Mouse (Mus musculus) brown adipose tissue, adult 24 weeks (tissue): ENCODE measurements around the gene Dvl2. TPM values are rescaled to one million over a fixed set of nuclear protein-coding genes. Genes with fewer than 3 reads are reported as not detected.

Experiments
- H3K27ac ChIP-seq: fragments of 200-500 bp; replicated peaks from 2 replicates; pipeline ENCODE4 v1.5.1; 2012; ENCODE audit warnings: low read depth, mild to moderate bottlenecking, low read length
- H3K4me1 ChIP-seq: fragments of 200-500 bp; 2 replicates; pipeline ENCODE4 v1.6.1; 2012; ENCODE audit warnings: low read length, mixed read lengths; ENCODE audit not compliant: control insufficient read depth, insufficient read depth, insufficient read length
- H3K4me3 ChIP-seq: fragments of 200-500 bp; 2 replicates; pipeline ENCODE4 v1.5.1; 2012; ENCODE audit warnings: low read depth, mild to moderate bottlenecking, low read length, moderate library complexity; ENCODE audit not compliant: insufficient read depth
- polyA plus RNA-seq: library from polyadenylated mRNA; stranded (reverse); fragments of >200 nt; gene quantifications from 2 replicates; pipeline ENCODE4 v1.2.4, GENCODE M21; 2012; ENCODE audit not compliant: missing spikeins, insufficient read depth, insufficient read length

The Dvl2 gene
- polyA plus RNA-seq, 1 experiment = 2.6 TPM

DNA sequence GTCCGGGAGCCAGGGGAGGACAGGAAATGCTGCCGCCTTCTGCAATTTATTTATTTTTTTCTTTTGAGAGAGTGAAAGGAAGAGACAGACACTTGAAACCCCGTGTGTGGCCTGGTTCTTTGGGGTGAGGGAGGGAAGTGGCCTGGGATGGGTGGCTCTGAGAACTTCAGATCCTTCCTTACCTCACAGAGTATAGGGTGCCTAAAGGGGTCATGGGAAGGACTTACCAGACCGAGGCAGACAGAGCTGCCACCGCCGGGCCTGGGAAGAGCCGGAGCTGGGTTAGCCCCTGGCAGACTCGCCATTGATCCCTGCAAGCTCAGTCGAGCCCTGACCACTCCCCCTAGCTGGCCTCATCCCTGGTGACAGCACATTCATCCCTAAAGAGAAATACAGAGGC is 45.0 kb downstream of the Dvl2 start:
- no peak overlapping the region for H3K4me3 ChIP-seq
- no peak overlapping the region for H3K27ac ChIP-seq
- H3K4me1 ChIP-seq = no peaks in the 10 kb centered on the region

DNA sequence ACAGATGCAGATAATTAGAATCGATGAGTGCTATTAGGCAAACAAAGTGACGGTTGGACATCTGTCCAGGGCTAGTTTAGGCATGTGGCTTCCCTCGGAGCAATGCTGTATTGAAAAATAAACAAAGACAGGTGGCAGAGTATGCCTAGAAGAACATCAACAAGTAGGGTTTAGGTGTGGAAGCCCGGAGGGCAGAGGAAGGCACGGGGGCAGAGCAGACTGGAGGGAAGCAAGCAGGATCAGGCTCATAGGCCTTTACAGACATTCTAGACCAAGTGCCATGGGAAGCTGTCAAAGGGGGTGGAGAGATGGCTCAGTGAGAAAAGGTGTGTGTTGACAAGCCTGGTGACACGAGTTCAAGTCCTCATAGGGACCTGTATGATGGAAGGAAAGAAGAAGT is 49.0 kb downstream of the Dvl2 start:
- Histone ChIP-seq H3K4me3 (no peak overlapping the region), H3K27ac (no peak overlapping the region), H3K4me1 (no peaks in the 10 kb centered on the region)

DNA sequence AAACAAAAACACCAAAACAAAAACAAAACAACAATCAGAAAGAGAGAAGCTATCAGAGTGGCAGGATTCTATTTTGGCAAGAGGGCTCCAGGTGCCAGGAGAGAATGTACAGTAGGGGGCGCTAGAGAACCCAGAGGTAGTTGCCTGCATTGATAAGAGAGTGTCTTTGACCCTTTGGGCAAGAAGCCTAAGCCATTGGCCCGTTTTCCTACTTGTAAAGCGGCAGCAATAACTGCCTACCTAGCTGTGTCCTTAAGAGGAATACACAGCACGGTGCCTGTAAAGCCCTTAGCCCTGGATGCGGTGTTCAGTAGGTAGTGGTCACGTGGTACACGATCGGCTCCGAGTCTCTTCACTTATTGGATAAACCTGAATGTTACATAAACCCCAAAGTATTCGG is 49.4 kb downstream of the Dvl2 start:
- H3K27ac ChIP-seq = no peak overlapping the region
- no peaks in the 10 kb centered on the region for H3K4me1 ChIP-seq
- no peak overlapping the region for H3K4me3 ChIP-seq

DNA sequence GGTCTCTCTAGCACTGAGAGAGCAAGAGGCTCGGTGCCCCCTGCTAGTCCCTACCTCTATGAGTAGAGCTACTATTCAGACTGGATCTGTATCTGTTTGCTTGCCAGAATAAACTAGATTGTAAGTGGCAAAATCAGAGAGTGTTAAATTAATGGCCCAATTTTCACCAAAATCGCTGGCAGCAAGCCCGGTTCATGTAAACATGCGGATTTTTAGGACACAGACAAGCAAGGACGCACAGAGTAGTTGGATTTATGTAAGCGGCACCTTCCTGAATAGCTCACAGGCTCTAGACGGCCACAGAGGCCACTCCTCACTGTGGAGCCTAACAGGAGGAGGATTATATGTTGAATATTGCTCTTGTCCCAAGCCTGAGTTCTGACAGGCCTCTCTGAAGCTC is 52.8 kb downstream of the Dvl2 start:
- no peak overlapping the region for H3K4me3 ChIP-seq
- no peaks in the 10 kb centered on the region for H3K4me1 ChIP-seq
- H3K27ac ChIP-seq = no peak overlapping the region

DNA sequence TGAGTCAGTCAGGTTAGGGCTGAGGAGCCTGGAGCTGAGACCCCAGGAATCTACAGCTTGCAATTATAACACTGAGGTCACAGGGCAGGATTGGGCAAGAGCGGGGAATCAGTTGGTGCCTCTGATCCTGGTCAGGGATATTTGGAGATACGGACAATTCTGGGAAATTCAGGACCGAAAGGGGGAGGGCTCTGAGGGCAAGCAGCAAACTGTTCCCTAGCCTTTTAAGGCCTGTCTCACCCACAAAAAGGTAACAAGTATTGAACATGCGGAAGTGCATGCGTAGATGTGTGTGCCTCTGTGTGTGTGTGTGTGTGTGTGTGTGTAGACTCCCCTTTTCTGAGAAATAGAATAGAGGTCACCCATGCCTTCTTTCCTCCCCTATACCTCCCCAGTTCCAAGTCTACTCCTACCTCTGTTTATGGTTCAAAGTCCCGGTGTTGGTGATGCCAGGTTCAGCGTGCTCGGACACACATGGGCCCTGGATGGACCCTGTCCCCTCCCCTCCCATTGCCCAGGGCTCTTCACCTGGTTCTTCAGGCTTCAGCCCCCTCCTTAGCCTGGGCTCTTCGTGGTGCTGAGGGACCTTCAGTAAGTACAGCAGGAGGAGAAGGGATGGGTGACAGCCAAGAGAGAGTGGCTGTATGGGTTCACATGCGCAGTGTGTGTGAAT is 53.6 kb downstream of the Dvl2 start, which contains the start of gene Asgr1:
Gene Asgr1, plus strand, starts transcription at position 188 of the 673 bp plus-strand sequence.
- no peak within 1 kb of the TSS for H3K4me3 ChIP-seq
- no peaks in the 10 kb centered on the region for H3K4me1 ChIP-seq
- H3K27ac ChIP-seq = no peak within 1 kb of the TSS

DNA sequence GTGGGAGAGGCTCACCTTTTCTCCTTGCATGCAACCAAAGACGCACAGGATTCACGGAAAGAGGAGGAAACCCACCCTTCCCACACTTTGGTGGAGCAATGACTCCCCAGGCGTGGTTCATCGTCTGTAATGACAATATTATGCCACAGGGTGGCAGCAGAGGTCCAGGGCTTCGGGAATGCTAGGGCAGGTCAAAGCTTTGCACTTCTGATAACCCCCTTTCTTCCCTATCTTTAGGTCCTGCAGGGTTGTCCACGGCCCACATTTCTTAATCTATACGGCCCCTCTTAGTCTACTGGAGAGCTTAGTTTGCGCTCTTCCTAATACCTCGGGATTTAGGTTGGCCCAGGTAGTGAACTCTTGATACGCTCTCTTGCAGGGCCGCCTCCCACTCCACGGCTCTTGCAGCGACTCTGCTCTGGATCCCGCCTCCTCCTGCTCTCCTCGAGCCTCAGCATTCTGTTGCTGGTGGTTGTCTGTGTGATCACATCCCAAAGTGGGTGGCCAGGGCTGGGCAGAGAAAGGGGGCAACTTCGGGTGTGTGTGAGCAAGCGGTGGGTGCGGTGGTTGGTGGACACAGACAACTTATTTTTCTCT is 55.3 kb downstream of the Dvl2 start:
- Histone ChIP-seq H3K4me1 (no peaks in the 10 kb centered on the region), H3K27ac (no peak overlapping the region), H3K4me3 (no peak overlapping the region)

DNA sequence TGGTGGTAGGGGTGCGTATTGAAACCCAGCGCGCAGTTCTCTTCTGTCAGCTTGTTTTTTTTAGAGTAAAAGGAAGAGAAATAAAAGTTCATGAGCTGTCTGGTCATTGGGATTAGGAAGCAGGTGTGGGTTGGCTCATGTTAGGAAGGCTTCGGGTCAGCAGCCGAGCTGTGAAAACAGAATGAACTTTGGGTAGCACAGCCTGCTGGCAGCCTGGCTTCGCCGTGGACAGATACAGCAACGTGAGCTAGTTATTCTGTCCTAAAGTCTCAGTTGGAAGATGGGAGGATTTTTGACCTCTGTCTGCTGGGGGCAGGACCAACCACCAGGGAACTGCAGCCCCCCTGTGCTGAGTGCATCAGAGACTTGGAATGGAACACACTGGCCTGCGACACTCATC is 57.4 kb downstream of the Dvl2 start:
- no peaks in the 10 kb centered on the region for H3K4me1 ChIP-seq
- H3K27ac ChIP-seq = no peak overlapping the region
- H3K4me3 ChIP-seq = no peak overlapping the region

DNA sequence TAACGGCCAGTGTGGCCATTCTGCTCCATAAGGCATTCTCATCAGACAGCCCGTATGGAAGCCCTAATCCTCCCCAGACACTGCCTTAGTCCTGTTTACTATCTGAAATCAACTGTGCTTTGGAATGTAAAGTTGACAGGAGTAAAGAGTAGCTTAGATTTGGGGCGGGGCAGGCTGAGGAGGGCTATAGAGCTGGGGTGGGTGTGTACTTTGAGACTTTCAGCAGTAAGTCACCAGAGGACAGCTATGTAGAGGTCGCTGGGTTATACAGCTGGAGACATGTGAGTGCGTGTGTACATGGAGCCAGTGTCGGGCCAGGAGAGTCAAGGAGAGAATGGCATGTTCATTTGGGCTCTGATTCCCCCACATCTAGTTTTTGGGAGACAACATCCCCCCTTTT is 59.5 kb downstream of the Dvl2 start:
- Histone ChIP-seq H3K27ac (no peak overlapping the region), H3K4me1 (no peaks in the 10 kb centered on the region), H3K4me3 (no peak overlapping the region)

Other genes starting within 250 kb of the Dvl2 start
- 10.4 and 16.5 TPM in 2 replicates for gene Polr2a, start 242.0 kb upstream of the Dvl2 start, polyA plus RNA-seq
- not detected in 2 replicates for gene Slc35g3, start 238.6 kb upstream of the Dvl2 start, polyA plus RNA-seq
- 17.2 and 23.6 TPM in 2 replicates for gene Zbtb4, start 234.7 kb upstream of the Dvl2 start, polyA plus RNA-seq
- gene Chrnb1, start 204.7 kb upstream of the Dvl2 start, polyA plus RNA-seq = 1.7 and 2.4 TPM in 2 replicates
- gene Fgf11, start 198.7 kb upstream of the Dvl2 start, polyA plus RNA-seq = 5.6 and 7.5 TPM in 2 replicates
- gene Tmem102, start 195.0 kb upstream of the Dvl2 start, polyA plus RNA-seq = 1.2 TPM in 1 of 2 replicates, not detected in the other
- not detected in 2 replicates for gene Gm39566, start 185.3 kb upstream of the Dvl2 start, polyA plus RNA-seq
- not detected in 2 replicates for gene Spem2, start 182.1 kb upstream of the Dvl2 start, polyA plus RNA-seq
- not detected in 2 replicates for gene Spem1, start 178.4 kb upstream of the Dvl2 start, polyA plus RNA-seq
- gene Nlgn2, start 162.8 kb upstream of the Dvl2 start, polyA plus RNA-seq = 1.8 and 2.7 TPM in 2 replicates
- 206 and 248 TPM in 2 replicates for gene Tmem256, start 162.1 kb upstream of the Dvl2 start, polyA plus RNA-seq
- gene Plscr3, start 154.2 kb upstream of the Dvl2 start, polyA plus RNA-seq = 18.7 TPM in 2 replicates
- not detected in 2 replicates for gene Tnk1, start 141.9 kb upstream of the Dvl2 start, polyA plus RNA-seq
- not detected in 2 replicates for gene Tmem95, start 122.6 kb upstream of the Dvl2 start, polyA plus RNA-seq
- gene Kctd11, start 119.2 kb upstream of the Dvl2 start, polyA plus RNA-seq = 2.5 and 3.3 TPM in 2 replicates
- gene Acap1, start 105.1 kb upstream of the Dvl2 start, polyA plus RNA-seq = not detected in 2 replicates
- gene 2810408A11Rik, start 99.6 kb upstream of the Dvl2 start, polyA plus RNA-seq = 3.2 TPM in 1 of 2 replicates, not detected in the other
- gene Neurl4, start 99.5 kb upstream of the Dvl2 start, polyA plus RNA-seq = 16.9 and 18.4 TPM in 2 replicates
- 23.6 and 24.3 TPM in 2 replicates for gene Gps2, start 86.7 kb upstream of the Dvl2 start, polyA plus RNA-seq
- 424 and 439 TPM in 2 replicates for gene Eif5a, start 78.6 kb upstream of the Dvl2 start, polyA plus RNA-seq
- gene Ybx2, start 64.8 kb upstream of the Dvl2 start, polyA plus RNA-seq = 37.9 and 76.4 TPM in 2 replicates
- 466 and 489 TPM in 2 replicates for gene Slc2a4, start 52.4 kb upstream of the Dvl2 start, polyA plus RNA-seq
- not detected in 2 replicates for gene Cldn7, start 35.8 kb upstream of the Dvl2 start, polyA plus RNA-seq
- gene Ctdnep1, start 19.4 kb upstream of the Dvl2 start, polyA plus RNA-seq = 82.4 and 122 TPM in 2 replicates
- 66.7 and 78.0 TPM in 2 replicates for gene Elp5, start 18.1 kb upstream of the Dvl2 start, polyA plus RNA-seq
- 576 and 663 TPM in 2 replicates for gene Gabarap, start 9.5 kb upstream of the Dvl2 start, polyA plus RNA-seq
- 24.2 and 26.4 TPM in 2 replicates for gene Phf23, start 4.8 kb upstream of the Dvl2 start, polyA plus RNA-seq
- 1,981 and 2,287 TPM in 2 replicates for gene Acadvl, start 14.8 kb downstream of the Dvl2 start, polyA plus RNA-seq
- gene Dlg4, start 16.3 kb downstream of the Dvl2 start, polyA plus RNA-seq = 2.4 and 2.7 TPM in 2 replicates
- gene Asgr1, start 53.5 kb downstream of the Dvl2 start, polyA plus RNA-seq = 0.87 TPM in 1 of 2 replicates, not detected in the other
- not detected in 2 replicates for gene Asgr2, start 92.0 kb downstream of the Dvl2 start, polyA plus RNA-seq
- gene Mgl2, start 129.7 kb downstream of the Dvl2 start, polyA plus RNA-seq = 13.1 and 16.8 TPM in 2 replicates
- gene Clec10a, start 155.6 kb downstream of the Dvl2 start, polyA plus RNA-seq = 8.7 and 15.9 TPM in 2 replicates
- not detected in 2 replicates for gene Slc16a11, start 212.2 kb downstream of the Dvl2 start, polyA plus RNA-seq
- gene Slc16a13, start 220.5 kb downstream of the Dvl2 start, polyA plus RNA-seq = 0.67 and 2.2 TPM in 2 replicates
- gene Bcl6b, start 229.2 kb downstream of the Dvl2 start, polyA plus RNA-seq = 7.0 and 13.4 TPM in 2 replicates
- 28.7 and 40.6 TPM in 2 replicates for gene 0610010K14Rik, start 237.3 kb downstream of the Dvl2 start, polyA plus RNA-seq
- 4.0 and 4.8 TPM in 2 replicates for gene Gm21988, start 239.2 kb downstream of the Dvl2 start, polyA plus RNA-seq
- gene Rnasek, start 239.2 kb downstream of the Dvl2 start, polyA plus RNA-seq = 214 and 232 TPM in 2 replicates